Mouse (Mus musculus) CH12.LX (cell line): Measurements from ENCODE around the gene Vdac1.

Experiments used
- CTCF ChIP-seq, 2 experiments: IDR thresholded peaks in 1 of 2; conservative IDR thresholded peaks in 1 of 2; 2 replicates each; pipeline ENCODE4 v1.5.1; 2011 to 2012; ENCODE audit warnings: low read depth in 2 of 2, low read length in 2 of 2, improper control_type of control experiment in 1 of 2, inconsistent platforms in 1 of 2, mild to moderate bottlenecking in 1 of 2, moderate library complexity in 1 of 2
- MAZ ChIP-seq: IDR thresholded peaks from 2 replicates; pipeline ENCODE4 v1.6.1; 2012; ENCODE audit warnings: low read depth, mild to moderate bottlenecking, inconsistent platforms, low read length, improper control_type of control experiment, moderate library complexity
- NELFE ChIP-seq: IDR thresholded peaks from 2 replicates; pipeline ENCODE4 v1.6.1; 2011; ENCODE audit warnings: low read depth, low read length, improper control_type of control experiment
- TBP ChIP-seq: conservative IDR thresholded peaks from 2 replicates; pipeline ENCODE4 v1.6.1; 2011; ENCODE audit warnings: low read depth, low read length, improper control_type of control experiment
- USF1 ChIP-seq: IDR thresholded peaks from 2 replicates; pipeline ENCODE4 v1.6.1; 2014; ENCODE audit warnings: low read depth, mild to moderate bottlenecking, inconsistent platforms, low read length, improper control_type of control experiment
- ZC3H11A ChIP-seq: IDR thresholded peaks from 2 replicates; pipeline ENCODE4 v1.6.1; 2012; ENCODE audit warnings: low read depth, mild to moderate bottlenecking, inconsistent platforms, low read length, improper control_type of control experiment
- ZNF384 ChIP-seq: IDR thresholded peaks from 2 replicates; pipeline ENCODE4 v1.6.1; 2012; ENCODE audit warnings: low read depth, low read length, improper control_type of control experiment, inconsistent platforms

DNA sequence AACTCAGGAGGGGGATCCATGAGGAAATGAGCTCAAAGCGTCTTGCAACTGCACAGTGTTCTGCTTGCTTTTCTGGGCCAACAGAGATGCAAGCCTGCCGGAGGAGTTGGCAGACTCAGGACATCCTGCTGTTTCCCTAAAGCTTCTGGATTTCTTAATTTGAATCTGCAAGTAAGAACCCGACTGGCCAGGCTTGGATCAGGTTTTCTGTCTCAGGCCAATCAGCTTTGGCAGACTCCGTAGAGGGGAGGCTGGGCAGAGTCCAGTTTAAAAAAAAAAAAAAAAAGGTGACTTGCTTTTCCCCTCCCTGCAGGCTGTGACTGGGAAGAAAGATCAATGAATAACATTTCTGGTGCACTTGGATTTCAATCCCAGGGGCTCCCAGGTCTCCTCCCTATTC lies 2.1 kb upstream of the Vdac1 start:
- TF ChIP-seq USF1 (no peak), NELFE (no peak), CTCF (conservative IDR thresholded peaks at IDR 0.05 in 1 of 2, IDR thresholded peaks at IDR 0.05 in 1 of 2; ENCODE audit: low read depth in 2 of 2, low read length in 2 of 2) (no peak), ZC3H11A (no peak), ZNF384 (no peak), MAZ (no peak), TBP (no peak)
